Mouse (Mus musculus) fibroblast of lung, adult 2 months (primary cell): ENCODE data around the gene Olfr354.

Source experiments
- DNase-seq: peaks from one replicate; pipeline ENCODE4 v3.0.0-alpha.2; 2011; ENCODE audit warnings: low read depth

Olfr354 gene

DNA sequence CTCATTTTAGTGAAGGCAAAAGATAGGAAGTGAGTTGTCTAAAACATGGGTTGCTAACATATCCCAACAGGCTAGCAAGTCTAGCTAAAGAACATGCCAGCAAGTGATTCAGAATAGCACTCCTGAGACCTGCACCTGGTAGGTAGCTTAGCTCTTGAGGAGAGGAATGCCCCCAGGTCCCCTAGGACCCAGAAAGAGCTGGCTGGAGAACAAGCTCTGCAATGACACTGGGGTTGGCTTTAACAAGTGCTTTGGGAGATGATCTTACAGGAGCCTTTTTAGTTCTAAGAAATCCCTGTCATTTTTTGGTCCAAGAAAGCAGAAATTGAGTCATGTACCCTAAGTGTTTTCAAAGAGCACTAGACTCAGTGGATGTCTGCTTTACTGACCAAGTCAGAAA lies at the start of gene Olfr354:
Olfr354 (plus strand) TSS at position 301 of the 400 bp plus-strand sequence.
- DNase-seq = no peak

DNA sequence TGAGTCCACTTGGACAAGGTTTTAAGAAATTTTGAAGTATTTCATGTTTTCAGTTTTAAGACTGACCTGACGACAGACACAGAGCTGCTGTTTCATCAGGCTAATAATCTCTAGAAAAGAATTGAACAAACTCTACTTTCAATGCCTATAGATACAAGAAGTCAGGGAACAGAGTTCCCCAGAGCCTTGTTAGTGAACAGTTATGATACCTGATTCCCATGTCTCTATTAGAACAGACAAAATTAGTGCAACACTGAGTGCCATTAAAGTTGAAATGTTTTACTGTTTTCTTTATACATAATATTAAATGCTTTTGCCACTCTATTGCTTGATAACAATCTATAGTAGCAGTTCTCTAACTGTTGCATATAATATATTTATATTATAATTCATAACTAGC lies 42.9 kb upstream of the Olfr354 start, which contains the start of gene Olfr351:
Olfr351 (minus strand) TSS at position 101 of the 400 bp plus-strand sequence.
- DNase-seq = no peak

DNA sequence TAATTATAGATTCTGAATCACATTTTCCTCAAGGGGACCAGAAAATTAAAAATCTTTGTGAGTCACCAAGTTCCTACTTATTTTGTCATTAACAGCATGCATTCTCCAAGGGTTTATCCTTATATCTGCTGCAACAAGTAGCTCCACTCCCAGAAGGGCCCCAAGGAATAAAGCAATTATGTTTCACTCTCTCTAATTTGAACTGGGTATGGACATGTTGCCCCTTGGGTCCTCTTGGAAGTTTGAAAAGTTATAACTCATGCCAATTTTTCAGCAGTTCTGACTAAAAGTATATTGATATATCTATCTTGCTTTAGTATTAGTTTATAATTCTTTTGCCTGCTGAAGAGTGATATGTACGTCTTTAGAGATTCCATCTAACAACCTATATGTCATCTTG lies 37.3 kb upstream of the Olfr354 start, which contains the start of gene Olfr352:
Olfr352 (plus strand) TSS at position 301 of the 400 bp plus-strand sequence.
- DNase-seq = no peak

DNA sequence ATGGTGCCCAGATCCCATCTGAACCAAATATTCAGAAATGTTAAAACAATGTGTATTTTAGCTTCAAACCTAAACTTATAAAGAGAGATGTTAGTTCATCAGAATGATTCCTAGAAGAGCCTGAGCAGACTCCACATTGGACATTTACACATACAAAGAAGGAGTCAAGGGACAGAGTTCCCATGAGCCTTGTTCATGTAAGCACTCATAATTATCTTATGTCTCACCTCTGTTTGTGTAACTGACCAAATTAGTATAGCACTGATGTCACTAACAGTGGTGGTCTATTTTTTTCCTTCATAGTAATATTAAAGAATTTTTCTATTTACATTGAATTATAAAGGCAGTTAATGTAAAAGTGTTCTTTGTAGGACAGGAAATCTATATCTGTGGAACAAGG lies 12.6 kb upstream of the Olfr354 start, which contains the start of gene Olfr353:
Olfr353 (minus strand) TSS at position 101 of the 400 bp plus-strand sequence.
- DNase-seq = no peak

DNA sequence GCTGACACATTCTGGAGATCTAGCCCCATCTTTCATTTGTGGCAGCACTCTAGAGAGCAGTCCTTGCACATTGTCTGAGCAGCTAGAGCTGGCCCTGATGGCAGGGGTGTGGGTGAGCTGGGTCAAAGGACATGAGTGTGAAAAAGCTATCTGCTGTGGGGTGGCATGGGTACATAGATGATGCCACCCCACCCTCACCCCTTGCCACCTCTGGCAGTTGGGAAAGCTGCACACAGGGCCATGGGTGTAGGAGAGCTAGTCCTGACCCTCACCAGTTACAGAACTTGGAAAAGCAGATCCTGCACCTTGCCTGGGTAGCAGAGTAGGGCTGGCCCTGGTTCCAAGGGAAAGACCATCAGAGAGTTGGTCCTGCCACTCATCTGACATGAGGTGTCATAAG lies 8.4 kb upstream of the Olfr354 start:
- DNase-seq = no peak

DNA sequence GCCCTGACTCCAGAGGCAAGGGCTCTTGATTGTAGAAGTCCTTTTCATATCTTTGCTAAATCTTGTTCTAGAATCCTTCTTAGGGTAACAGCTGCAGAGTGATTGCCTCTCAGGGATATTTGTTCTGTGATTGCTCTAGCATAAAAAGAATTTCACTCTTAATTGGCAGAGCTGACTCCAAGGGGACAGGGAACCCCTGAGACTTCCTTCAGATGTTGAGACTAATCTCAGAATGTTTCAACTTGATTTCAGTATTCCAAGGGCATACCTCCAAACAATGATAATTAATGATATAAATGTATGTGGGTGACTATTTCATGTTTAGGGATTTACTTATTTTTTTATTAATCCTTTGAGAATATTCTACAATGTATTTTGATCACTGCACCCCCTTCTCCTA lies 23.3 kb downstream of the Olfr354 start, which contains the start of gene Olfr355:
Olfr355 (minus strand) TSS at position 101 of the 400 bp plus-strand sequence.
- DNase-seq = no peak

DNA sequence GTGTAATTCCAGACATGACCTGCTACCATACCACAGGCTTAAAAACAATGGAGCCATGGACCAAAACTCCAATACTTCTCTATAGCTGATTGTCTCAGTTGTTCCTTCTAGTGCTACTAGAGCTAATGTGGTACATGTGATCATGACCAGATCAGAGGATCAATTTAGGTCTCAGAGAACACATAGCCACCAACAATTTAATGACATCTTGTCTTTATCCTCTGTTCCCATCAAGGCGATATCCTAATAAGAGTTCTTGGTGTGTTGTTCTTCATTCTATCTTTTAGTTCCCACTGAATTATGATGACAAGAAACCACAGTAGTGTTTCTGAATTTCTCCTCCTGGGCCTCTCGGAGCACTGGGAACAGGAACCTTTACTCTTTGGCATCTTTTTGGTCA lies 31.3 kb downstream of the Olfr354 start, which contains the start of gene Olfr356:
Olfr356 (plus strand) TSS at position 301 of the 400 bp plus-strand sequence.
- no peak for DNase-seq
